In genomic region chr12:91892622-91893560, GRCm38 (mm10) we compare ENCODE assay signal across 18 mouse cellular contexts.
"Had no signal": no experiment of that assay in that cellular context is flagged by ENCODE, and none has a peak within 500 bp of the region (broad histone marks: within the 10 kb centered on the region; RNA-seq: fewer than 3 reads in every experiment).

No protein-coding gene starts in this region.

- H3K4me1 ChIP-seq: kidney, embryonic 15.5 days; liver, embryonic 13.5 days; midbrain, embryonic 13.5 days; neural tube, embryonic 13.5 days; stomach, embryonic 15.5 days had no signal

- H3K4me3 ChIP-seq: kidney, embryonic 15.5 days; left cerebral cortex, adult 2 months; liver, embryonic 13.5 days; midbrain, embryonic 13.5 days; myocyte; neural tube, embryonic 13.5 days; stomach, embryonic 15.5 days had no signal

- ATAC-seq: midbrain, embryonic 13.5 days; midbrain, embryonic 16.5 days had no signal

- H3K4me2 ChIP-seq: kidney, embryonic 15.5 days; liver, embryonic 13.5 days; lung, embryonic 14.5 days; midbrain, embryonic 13.5 days; neural tube, embryonic 13.5 days; stomach, embryonic 15.5 days had no signal

- H3K9me3 ChIP-seq: kidney, embryonic 15.5 days; liver, embryonic 13.5 days; midbrain, embryonic 13.5 days; neural tube, embryonic 13.5 days; stomach, embryonic 15.5 days had no signal

- H3K27ac ChIP-seq: kidney, embryonic 15.5 days; left cerebral cortex, adult 2 months; liver, embryonic 13.5 days; macrophage; midbrain, embryonic 13.5 days; neural tube, embryonic 13.5 days; stomach, embryonic 15.5 days had no signal

- H3K9ac ChIP-seq: kidney, embryonic 15.5 days; liver, embryonic 13.5 days; lung, embryonic 14.5 days; midbrain, embryonic 13.5 days; neural tube, embryonic 13.5 days; stomach, embryonic 15.5 days had no signal

- DNase-seq: kidney, postnatal 10 days; kidney, postnatal 36 days; layer of hippocampus, postnatal 36 days; liver, embryonic 13.5 days; lung, embryonic 14.5 days; lung, postnatal 14 days; retina, postnatal 1 day; right cerebral cortex, postnatal 25 days; spleen, adult 18-20 months; thymus, postnatal 25 days had no signal

- H3K36me3 ChIP-seq: kidney, embryonic 15.5 days; liver, embryonic 13.5 days; midbrain, embryonic 13.5 days; neural tube, embryonic 13.5 days; stomach, embryonic 15.5 days had no signal

- H3K27me3 ChIP-seq: kidney, embryonic 15.5 days; liver, embryonic 13.5 days; midbrain, embryonic 13.5 days; neural tube, embryonic 13.5 days; stomach, embryonic 15.5 days had no signal
